Mouse (Mus musculus) heart, postnatal 14 days (tissue): Measurements from ENCODE around the gene Dgcr6. TPM values are rescaled to one million over a fixed set of nuclear protein-coding genes. Genes with fewer than 3 reads are reported as not detected.
"Not testable (repeated sequence)": the region's sequence is repeated elsewhere in the genome, so short reads cannot be mapped to it uniquely, and the experiment has no call there.

ENCODE experiments used
- DNase-seq, 2 experiments: peaks; one replicate each; pipeline ENCODE4 v3.0.0; 2021 to 2022
- intact Hi-C: fragments of 180-260 bp; cut with DNase I; formaldehyde crosslinking; loops from one replicate; pipeline ENCODE4 v1.15.1; 2025
- long read RNA-seq, 2 experiments: library from polyadenylated mRNA; stranded (forward); transcript quantifications; one replicate each; pipeline ENCODE4 v2.0.0; 2021
- total RNA-seq, 2 experiments: library from RNA; stranded (reverse); gene quantifications; 2 replicates each; pipeline ENCODE4 v1.2.3; 2021

The Dgcr6 gene
- 10 to 100 TPM; 46.4 to 48.0 TPM for total RNA-seq
- long read RNA-seq, experiment 1, transcript Dgcr6-201 (5 exons, 1,050 nt): minor isoform, 15 of 98 reads
- long read RNA-seq, experiment 1, transcript Dgcr6-206 (5 exons, 1,086 nt): major isoform, 70 of 98 reads
- long read RNA-seq, experiment 1, partial matches to known transcripts: 7 of 98 reads
- long read RNA-seq, experiment 1, other reads (novel, unspliced or antisense): 5 of 98 reads
- long read RNA-seq, experiment 2, transcript Dgcr6-206 (5 exons, 1,086 nt): major isoform, 44 of 61 reads
- long read RNA-seq, experiment 2, transcript Dgcr6-201 (5 exons, 1,050 nt): minor isoform, 12 of 61 reads
- long read RNA-seq, experiment 2, partial matches to known transcripts: 3 of 61 reads
- long read RNA-seq, experiment 2, other reads (novel, unspliced or antisense): 2 of 61 reads

GRCm38 (mm10) chr16:18052731-18053202, at the start of gene Dgcr6:
TSS of gene Dgcr6 (plus strand) at chr16:18052860.
- intact Hi-C loops: loop anchor here (2.0 kb wide), 2 partner anchors 120 to 158 kb away; no protein-coding TSS in a partner anchor
- DNase-seq: peak; percentile 82 to 85

DNA sequence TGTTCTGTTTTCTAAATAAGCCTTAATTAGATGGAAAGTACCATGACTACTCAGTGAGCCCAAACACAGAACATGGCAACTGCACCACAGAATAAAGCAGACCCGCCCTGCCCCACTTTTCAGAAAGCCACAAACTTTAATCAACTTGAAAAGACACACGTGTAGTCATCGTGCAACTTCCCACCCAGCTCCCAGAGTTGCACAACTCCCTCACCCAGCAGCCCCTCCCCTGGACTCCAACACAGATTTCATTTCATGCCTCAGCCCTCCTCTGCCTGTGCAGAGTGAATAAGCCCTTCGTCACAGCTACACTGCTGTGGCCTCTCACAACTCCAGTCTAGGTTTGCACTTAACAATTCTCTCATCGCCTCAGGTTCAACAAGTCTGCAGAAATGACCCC, 48.1 kb upstream of the Dgcr6 start:
- DNase-seq: no peak
- intact Hi-C loops: no loop called here

DNA sequence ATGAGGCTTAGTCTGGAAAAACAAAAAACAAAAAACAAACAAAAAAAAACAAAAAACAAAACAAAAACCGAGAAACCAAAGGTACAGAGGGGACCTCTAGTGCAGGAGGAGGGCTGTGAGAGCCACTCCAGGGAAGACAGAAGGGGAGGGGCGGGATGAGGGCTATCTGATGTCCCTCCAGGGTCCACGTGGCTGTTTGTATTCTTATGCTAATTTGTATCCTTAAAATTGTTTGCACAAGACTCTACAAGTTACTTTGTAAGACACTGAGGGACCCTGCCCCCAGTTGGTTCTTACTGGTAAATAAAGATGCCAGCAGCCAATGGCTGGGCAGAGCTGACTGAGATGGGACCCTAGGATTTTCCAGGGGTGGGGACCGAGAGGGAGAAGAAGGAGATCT, 45.6 kb upstream of the Dgcr6 start:
- intact Hi-C loops: no loop called here
- no peak for DNase-seq

GRCm38 (mm10) chr16:18011101-18011500, 41.6 kb upstream of the Dgcr6 start:
- intact Hi-C loops: no loop called here
- no peak for DNase-seq

- DNase-seq, intact Hi-C loops: not testable (repeated sequence)
Measured at GRCm38 (mm10) chr16:18016482-18016881, 36.2 kb upstream of the Dgcr6 start.

- intact Hi-C loops: no loop called here
Measured at GRCm38 (mm10) chr16:18022780-18023557, 29.7 kb upstream of the Dgcr6 start.

DNA sequence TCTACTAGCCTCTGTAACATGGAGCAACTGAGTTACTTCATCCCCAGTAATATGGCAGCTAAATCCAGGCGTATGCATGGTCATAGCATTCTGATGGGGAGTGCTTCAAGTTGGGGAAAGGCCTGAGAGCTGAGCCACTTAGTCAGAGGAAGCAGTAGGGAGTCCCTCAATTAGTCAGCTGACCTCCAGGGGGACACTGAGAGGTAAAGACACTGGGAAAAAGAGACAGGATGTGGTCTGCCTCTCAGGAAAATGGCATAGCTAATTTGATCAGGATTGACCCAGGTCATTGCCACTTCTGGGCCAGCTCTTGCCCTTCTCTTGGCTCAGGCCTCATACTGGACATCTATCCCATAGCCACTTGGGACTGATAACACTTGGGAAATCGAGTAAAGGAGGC, 25.3 kb upstream of the Dgcr6 start:
- intact Hi-C loops: no loop called here
- DNase-seq: no peak

More at GRCm38 (mm10) chr16:18022780-18023557, 29.7 kb upstream of the Dgcr6 start:
- DNase-seq: no peak

DNA sequence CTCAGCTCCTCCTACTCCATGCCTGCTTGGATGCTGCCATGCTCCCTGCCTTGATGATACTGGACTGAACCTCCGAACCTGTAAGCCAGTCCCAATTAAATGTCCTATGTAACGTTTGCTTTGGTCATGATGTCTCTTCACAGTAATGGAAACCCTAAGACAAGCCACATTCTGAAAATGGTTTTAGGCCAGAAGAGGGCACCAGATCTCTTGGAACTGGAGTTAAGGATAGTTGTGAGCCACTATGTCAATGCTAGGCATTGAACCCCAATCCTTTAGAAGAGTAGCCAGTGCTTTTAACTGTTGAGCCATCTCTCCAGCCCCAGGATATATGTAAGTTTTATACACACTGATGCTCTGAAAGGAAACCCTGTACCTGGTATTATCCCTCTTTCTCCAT, 20.9 kb upstream of the Dgcr6 start:
- intact Hi-C loops: loop anchor here (1.0 kb wide), 1 partner anchor 16 kb away; no protein-coding TSS in a partner anchor
- peak in 1 of 2 experiments; percentile 38 for DNase-seq

- DNase-seq: no peak
- intact Hi-C loops: no loop called here
Measured at GRCm38 (mm10) chr16:18033289-18033688, 19.4 kb upstream of the Dgcr6 start.

DNA sequence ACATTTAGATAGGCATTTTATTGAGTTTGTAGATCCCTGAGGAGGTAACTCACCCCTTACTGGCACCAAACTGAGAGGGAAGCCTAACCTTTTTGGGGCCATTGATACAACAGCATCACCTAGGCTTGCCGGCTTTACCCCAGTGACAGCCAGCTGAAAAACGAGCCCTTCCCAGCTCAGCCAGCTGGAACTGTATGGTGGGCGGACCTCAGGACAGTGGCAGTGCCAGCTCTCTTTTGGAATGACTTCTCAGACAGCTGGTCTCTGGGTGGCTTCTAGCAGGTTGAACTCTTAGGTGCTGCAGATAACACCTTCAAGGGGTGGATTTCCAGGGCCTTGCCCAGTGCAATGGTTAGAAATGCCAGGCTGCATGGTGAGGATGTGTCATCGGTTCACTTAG, 18.4 kb upstream of the Dgcr6 start:
- DNase-seq: no peak
- intact Hi-C loops: no loop called here

DNA sequence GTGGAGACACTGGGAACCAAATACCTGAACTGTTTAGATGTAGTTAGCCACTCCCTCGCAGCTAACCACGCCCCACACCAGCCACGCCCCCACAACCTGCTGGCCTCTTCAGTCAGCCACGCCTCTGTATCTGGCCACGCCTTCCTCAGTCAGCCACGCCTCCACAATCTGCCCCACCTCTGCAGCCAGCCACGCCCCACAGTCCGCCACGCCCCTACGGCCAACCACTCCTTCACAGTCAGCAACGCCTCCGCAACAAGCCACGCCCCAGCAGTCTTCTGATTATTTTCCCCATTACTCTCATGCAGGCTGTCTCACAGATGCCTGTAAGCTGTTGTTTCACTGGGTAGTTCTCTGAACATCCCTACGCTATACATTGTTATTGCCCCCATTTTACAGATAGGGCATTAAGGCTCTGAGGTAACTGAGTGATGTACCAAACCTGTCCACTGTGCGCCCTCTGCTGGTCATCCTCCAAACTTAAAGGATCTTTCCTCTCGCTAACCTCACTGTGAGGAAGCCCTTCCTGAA, 16.2 kb upstream of the Dgcr6 start:
- intact Hi-C loops: no loop called here
- DNase-seq: peak; percentile 40 to 49

GRCm38 (mm10) chr16:18037025-18037424, 15.6 kb upstream of the Dgcr6 start:
- intact Hi-C loops: no loop called here
- no peak for DNase-seq

DNA sequence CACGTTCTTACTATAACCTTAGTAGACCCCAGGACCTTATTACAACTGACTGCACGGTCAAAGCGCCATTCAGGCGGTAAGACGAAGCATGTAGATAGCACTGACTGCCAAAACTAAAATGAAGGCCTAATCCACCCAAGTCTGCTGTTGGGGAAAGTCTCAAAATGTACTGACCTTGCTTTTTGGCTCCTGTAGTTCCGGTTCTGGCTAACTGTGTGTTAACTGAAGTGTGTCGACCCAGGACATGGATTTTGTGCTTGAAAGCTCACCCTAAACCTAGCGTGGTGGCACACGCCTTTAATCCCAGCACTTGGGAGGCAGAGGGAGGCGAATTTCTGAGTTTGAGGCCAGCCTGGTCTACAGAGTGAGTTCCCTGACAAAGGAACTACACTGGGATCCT, 7.7 kb upstream of the Dgcr6 start:
- DNase-seq: no peak
- intact Hi-C loops: loop anchor here (5.0 kb wide), 2 partner anchors 118 to 133 kb away; partner anchors contain the start of genes Ess2 and Slc25a1

- intact Hi-C loops: loop anchor here (1.0 to 5.0 kb wide), 3 partner anchors 16 to 135 kb away; partner anchors contain the start of genes Ess2 and Slc25a1
- DNase-seq: peak; percentile 25 to 58
Measured at GRCm38 (mm10) chr16:18047660-18048059, 5.0 kb upstream of the Dgcr6 start.

GRCm38 (mm10) chr16:18048071-18048470, 4.6 kb upstream of the Dgcr6 start:
- intact Hi-C loops: loop anchor here (5.0 kb wide), 2 partner anchors 121 to 136 kb away; partner anchors contain the start of genes Ess2 and Slc25a1

DNA sequence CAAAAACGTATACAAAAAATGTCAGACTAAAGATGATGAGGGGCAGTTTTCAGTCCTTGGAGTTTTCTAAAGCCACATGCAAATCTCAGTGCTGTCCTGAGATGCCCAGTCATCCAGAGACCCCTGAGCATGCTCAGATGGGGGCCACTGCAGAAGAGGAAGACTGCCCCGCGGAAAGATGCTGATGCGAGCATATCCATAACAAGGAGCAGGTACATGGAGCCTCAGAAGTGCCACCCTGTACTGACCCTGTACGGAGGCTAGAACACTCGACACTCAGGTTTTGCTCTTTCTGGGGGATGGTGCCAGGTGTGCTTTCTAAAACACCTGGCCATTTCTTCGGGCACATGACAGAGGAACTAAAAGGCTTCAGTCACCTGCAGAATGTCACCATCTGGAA, 338 bp upstream of the Dgcr6 start:
- DNase-seq: no peak
- intact Hi-C loops: loop anchor here (2.0 kb wide), 2 partner anchors 120 to 158 kb away; no protein-coding TSS in a partner anchor

More at GRCm38 (mm10) chr16:18048071-18048470, 4.6 kb upstream of the Dgcr6 start:
- no peak for DNase-seq

DNA sequence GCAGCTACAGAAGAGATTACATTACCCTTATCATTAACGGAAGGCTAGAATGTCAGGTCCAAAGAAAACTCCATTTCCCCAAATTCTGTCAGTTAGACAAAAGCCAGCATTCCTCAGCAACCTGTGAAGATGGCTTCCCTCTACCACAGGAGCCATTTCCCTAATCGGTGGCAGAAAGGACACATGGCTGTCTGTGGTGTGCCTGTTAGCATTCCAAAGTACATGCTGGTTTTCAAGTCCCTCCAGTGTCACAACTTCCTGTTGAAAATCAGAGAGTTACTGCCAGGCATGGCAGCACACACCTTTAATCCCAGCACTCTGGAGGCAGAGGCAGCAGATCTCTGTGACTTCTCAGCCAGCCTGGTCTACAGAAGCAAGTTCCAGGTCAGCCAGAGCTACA, 3.6 kb downstream of the Dgcr6 start:
- no peak for DNase-seq
- intact Hi-C loops: loop anchor here (5.0 kb wide), 1 partner anchor 51 kb away; no protein-coding TSS in a partner anchor

DNA sequence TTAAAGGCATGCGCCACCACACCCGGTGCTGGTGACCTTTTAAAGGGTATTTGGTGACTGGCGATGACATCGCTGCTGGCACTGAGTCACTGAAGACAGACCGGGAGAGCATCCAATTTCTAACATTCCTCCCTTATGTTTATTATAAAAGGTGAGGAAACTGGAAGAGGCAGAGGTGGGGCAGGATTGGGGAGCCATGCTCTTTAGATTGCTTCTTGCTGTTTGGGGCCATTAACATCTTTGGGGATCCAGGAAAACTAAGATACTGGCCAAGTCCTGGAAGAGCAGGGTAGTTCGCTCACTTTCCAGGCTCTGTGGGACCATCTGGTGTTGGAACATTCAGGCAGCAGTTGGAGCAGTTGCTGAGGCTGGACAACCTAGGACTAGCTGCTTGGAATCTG, 5.7 kb downstream of the Dgcr6 start:
- intact Hi-C loops: loop anchor here (5.0 kb wide), 1 partner anchor 49 kb away; no protein-coding TSS in a partner anchor
- DNase-seq: no peak

GRCm38 (mm10) chr16:18059243-18059642, 6.6 kb downstream of the Dgcr6 start:
- intact Hi-C loops: loop anchor here (5.0 kb wide), 1 partner anchor 48 kb away; no protein-coding TSS in a partner anchor
- DNase-seq: no peak

DNA sequence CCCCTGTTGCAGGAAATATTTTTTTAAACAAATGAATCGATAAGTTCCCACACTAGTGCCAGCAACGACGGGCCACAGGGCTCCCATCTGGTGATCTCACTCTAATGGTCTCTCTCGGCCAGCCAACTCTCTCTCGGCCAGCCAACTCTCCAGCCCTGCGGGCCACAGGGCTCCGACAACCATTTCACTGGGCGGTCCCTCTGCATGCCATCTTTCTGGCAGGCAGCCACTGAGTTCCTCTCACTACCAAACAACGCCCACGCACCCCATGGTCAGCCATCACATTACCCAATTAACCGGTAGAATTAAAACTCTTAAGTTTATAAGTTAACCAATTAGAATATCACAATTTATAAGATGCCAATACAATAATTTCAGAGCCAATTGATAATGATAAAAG, 8.5 kb downstream of the Dgcr6 start:
- no peak for DNase-seq
- intact Hi-C loops: no loop called here
